Mouse (Mus musculus): ENCODE data around the gene Poc1a. TPM values are rescaled to one million over a fixed set of nuclear protein-coding genes. Genes with fewer than 3 reads are reported as not detected.

The Poc1a gene
- polyA plus RNA-seq (2014; fragmentation: Illumina TruSeq; extraction: RNeasy Lipid Tissue Mini Kit (QIAGEN cat#74804); ENCODE audit: low read depth, low replicate concordance): 0.34 TPM

DNA sequence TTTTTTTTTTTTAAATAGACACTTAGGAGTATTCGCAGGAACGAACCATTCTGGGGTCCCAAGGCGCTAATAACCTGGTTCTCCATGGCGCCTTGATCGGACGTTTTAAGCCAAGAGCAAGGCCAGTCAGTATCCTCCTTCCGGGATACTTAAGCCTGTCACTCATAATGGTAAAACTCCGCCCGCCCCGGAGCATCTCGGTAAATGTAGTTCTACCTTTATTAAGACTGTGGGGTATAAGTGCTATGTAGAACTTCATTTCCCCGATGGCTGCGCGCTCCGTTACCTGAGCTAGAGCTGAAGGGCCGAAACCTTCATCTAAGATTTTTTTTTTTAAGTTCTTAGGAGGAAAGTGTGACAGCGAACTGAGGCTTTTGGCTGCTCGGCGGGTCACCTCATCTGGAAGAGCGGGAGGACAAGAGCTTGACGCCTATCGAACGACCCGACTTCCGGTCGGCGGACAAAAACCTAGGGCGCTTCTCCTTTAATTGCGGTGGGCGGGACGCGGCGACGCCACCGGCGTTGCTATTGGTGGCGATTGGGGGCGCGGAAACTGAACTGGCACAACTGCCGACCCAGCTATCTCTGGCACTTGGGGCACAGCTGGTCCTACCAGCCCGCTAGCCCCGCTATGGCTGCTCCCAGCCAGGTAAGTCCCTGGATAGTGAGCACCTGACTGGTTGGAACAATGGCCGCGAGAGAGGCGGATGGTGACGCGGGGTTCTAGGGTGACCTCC lies at the start of gene Poc1a:
Gene Poc1a, plus strand, starts transcription at position 254 of the 737 bp plus-strand sequence.

DNA sequence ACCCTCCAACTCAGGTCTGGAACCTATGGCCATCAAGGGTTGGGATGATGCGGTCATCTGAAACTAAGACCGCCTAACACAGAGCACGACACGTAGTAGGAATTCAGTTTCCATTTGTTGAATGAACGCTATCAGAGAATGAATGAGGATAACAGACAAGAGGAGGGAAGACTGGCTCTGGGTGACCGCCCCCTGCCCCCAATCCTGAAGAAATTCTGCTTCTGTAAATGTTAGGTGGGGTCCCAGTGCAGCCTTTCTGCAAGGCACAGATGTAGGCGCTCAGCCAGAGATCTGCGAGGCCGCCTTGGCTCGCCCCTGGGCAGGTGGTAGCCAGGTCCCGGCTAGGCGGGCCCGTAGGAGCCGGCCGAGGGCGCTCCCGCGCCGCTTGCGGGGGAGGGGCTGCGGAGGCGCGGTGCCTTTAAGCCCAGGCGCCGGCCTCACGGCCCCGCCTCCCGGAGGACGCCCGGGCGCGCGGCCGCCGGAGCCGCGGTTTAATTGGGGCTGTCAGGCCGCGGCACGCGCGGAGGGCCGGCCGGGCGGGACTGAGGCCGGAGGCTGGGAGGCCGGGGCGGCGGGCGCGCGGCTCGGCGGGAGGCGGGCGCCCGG lies 87.4 kb downstream of the Poc1a start, which contains the start of gene Dusp7:
Gene Dusp7, plus strand, starts transcription at position 521 of the 606 bp plus-strand sequence.

Other genes starting within 250 kb of the Poc1a start
- not detected for gene Col6a4, start 184.3 kb upstream of the Poc1a start, polyA plus RNA-seq (2014; fragmentation: Illumina TruSeq; extraction: RNeasy Lipid Tissue Mini Kit (QIAGEN cat#74804); ENCODE audit: low read depth, low replicate concordance)
- 26.7 TPM for gene Glyctk, start 122.9 kb upstream of the Poc1a start, polyA plus RNA-seq (2014; fragmentation: Illumina TruSeq; extraction: RNeasy Lipid Tissue Mini Kit (QIAGEN cat#74804); ENCODE audit: low read depth, low replicate concordance)
- 43.1 TPM for gene Wdr82, start 110.1 kb upstream of the Poc1a start, polyA plus RNA-seq (2014; fragmentation: Illumina TruSeq; extraction: RNeasy Lipid Tissue Mini Kit (QIAGEN cat#74804); ENCODE audit: low read depth, low replicate concordance)
- gene Ppm1m, start 81.3 kb upstream of the Poc1a start, polyA plus RNA-seq (2014; fragmentation: Illumina TruSeq; extraction: RNeasy Lipid Tissue Mini Kit (QIAGEN cat#74804); ENCODE audit: low read depth, low replicate concordance): 2.5 TPM
- gene Twf2, start 78.0 kb upstream of the Poc1a start, polyA plus RNA-seq (2014; fragmentation: Illumina TruSeq; extraction: RNeasy Lipid Tissue Mini Kit (QIAGEN cat#74804); ENCODE audit: low read depth, low replicate concordance): not detected
- not detected for gene Tlr9, start 58.5 kb upstream of the Poc1a start, polyA plus RNA-seq (2014; fragmentation: Illumina TruSeq; extraction: RNeasy Lipid Tissue Mini Kit (QIAGEN cat#74804); ENCODE audit: low read depth, low replicate concordance)
- 86.5 TPM for gene Alas1, start 32.4 kb upstream of the Poc1a start, polyA plus RNA-seq (2014; fragmentation: Illumina TruSeq; extraction: RNeasy Lipid Tissue Mini Kit (QIAGEN cat#74804); ENCODE audit: low read depth, low replicate concordance)
- gene Dusp7, start 87.6 kb downstream of the Poc1a start, polyA plus RNA-seq (2014; fragmentation: Illumina TruSeq; extraction: RNeasy Lipid Tissue Mini Kit (QIAGEN cat#74804); ENCODE audit: low read depth, low replicate concordance): 2.9 TPM
- 26.6 TPM for gene Rpl29, start 148.4 kb downstream of the Poc1a start, polyA plus RNA-seq (2014; fragmentation: Illumina TruSeq; extraction: RNeasy Lipid Tissue Mini Kit (QIAGEN cat#74804); ENCODE audit: low read depth, low replicate concordance)
- gene Acy1, start 157.3 kb downstream of the Poc1a start, polyA plus RNA-seq (2014; fragmentation: Illumina TruSeq; extraction: RNeasy Lipid Tissue Mini Kit (QIAGEN cat#74804); ENCODE audit: low read depth, low replicate concordance): 4.1 TPM
- 105 TPM for gene Abhd14b, start 166.4 kb downstream of the Poc1a start, polyA plus RNA-seq (2014; fragmentation: Illumina TruSeq; extraction: RNeasy Lipid Tissue Mini Kit (QIAGEN cat#74804); ENCODE audit: low read depth, low replicate concordance)
- gene Abhd14a, start 166.6 kb downstream of the Poc1a start, polyA plus RNA-seq (2014; fragmentation: Illumina TruSeq; extraction: RNeasy Lipid Tissue Mini Kit (QIAGEN cat#74804); ENCODE audit: low read depth, low replicate concordance): 2.2 TPM
- gene Pcbp4, start 172.2 kb downstream of the Poc1a start, polyA plus RNA-seq (2014; fragmentation: Illumina TruSeq; extraction: RNeasy Lipid Tissue Mini Kit (QIAGEN cat#74804); ENCODE audit: low read depth, low replicate concordance): 2.8 TPM
- gene Gpr62, start 184.9 kb downstream of the Poc1a start, polyA plus RNA-seq (2014; fragmentation: Illumina TruSeq; extraction: RNeasy Lipid Tissue Mini Kit (QIAGEN cat#74804); ENCODE audit: low read depth, low replicate concordance): not detected
- 1.5 TPM for gene Rrp9, start 194.9 kb downstream of the Poc1a start, polyA plus RNA-seq (2014; fragmentation: Illumina TruSeq; extraction: RNeasy Lipid Tissue Mini Kit (QIAGEN cat#74804); ENCODE audit: low read depth, low replicate concordance)
- gene Parp3, start 195.9 kb downstream of the Poc1a start, polyA plus RNA-seq (2014; fragmentation: Illumina TruSeq; extraction: RNeasy Lipid Tissue Mini Kit (QIAGEN cat#74804); ENCODE audit: low read depth, low replicate concordance): 9.4 TPM
- gene Iqcf1, start 218.9 kb downstream of the Poc1a start, polyA plus RNA-seq (2014; fragmentation: Illumina TruSeq; extraction: RNeasy Lipid Tissue Mini Kit (QIAGEN cat#74804); ENCODE audit: low read depth, low replicate concordance): not detected
- gene Iqcf5, start 233.5 kb downstream of the Poc1a start, polyA plus RNA-seq (2014; fragmentation: Illumina TruSeq; extraction: RNeasy Lipid Tissue Mini Kit (QIAGEN cat#74804); ENCODE audit: low read depth, low replicate concordance): not detected